Comparison of ENCODE assay signal across 9 mouse cellular contexts in the genomic region with DNA sequence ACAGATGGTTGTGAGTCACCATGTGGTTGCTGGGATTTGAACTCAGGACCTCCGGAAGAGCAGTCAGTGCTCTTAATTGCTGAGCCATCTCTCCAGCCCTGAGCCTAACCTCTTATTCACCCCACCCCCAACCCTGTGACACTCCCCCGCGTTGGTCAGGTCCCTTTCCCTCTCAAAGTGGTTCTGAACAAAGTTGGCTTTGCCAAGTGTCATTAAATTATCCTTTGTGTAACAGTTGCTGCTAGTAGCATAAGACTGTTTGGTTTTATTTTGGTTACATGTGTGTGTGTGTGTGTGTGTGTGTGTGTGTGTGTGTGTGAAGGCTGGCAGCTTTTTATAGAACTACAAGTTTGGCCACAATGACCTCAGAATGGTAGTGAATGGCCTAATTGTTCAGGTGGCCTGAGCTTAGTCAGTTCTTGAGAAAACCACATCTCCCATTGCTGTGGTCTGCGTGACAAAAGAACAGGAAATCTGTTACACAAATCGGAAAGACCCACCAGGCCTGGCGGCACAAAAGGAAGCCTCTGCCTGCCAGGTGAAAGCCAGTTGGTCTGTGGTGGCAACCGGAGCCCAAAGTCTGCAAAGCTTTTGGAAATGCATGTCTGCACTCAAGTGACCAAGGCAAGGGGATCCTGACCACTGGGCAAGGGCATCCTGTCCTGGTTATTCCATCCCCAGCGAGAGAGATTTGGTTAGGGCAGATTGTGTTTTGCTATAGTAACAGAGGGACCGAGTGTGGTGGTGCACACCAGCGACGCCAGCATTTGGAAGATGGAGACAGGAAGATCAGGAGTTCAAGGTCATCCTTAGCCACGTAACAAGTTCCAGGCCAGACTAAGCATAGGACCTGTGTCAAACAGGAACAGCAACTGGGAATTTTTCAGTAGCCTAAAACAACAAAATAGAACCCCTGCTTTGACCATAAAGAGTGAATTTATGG. TPM values are rescaled to one million over a fixed set of nuclear protein-coding genes. Genes with fewer than 3 reads are reported as not detected.
A peak's percentile ranks its signal among the peaks of the same experiment; 100 is the strongest.
DNase-seq lines count a peak whose midpoint lies in the region; ATAC-seq and TF ChIP-seq lines count a peak whose summit lies in the region.
"Had no signal": no experiment of that assay in that cellular context is flagged by ENCODE, and none has a peak within 500 bp of the region (broad histone marks: within the 10 kb centered on the region; RNA-seq: fewer than 3 reads in every experiment).

No protein-coding gene starts in this region.

- WGBS in bone marrow, adult 2 months, result 5% methylated on average over 12 of the region's 12 CpGs
- WGBS in macrophage (ENCODE audit: missing documents), result 11% methylated on average over 12 of the region's 12 CpGs
- 74% methylated on average over 12 of the region's 12 CpGs for WGBS in forebrain, postnatal 0 days

- H3K4me2 ChIP-seq in forebrain, postnatal 0 days (ENCODE audit: low read depth), result no peak overlapping the region
- H3K4me2 ChIP-seq: hindbrain, embryonic 15.5 days had no signal

- H3K9ac ChIP-seq in forebrain, postnatal 0 days, result no peak overlapping the region
- H3K9ac ChIP-seq: hindbrain, embryonic 15.5 days had no signal

- no peak for ATAC-seq in forebrain, postnatal 0 days

- peak overlapping the region; percentile 76 for H3K27ac ChIP-seq in bone marrow, adult 2 months (ENCODE audit: control insufficient read depth, insufficient read depth, low read depth, low read length, poor library complexity)
- H3K27ac ChIP-seq in macrophage, result peak overlapping the region; percentile 86
- no peak overlapping the region for H3K27ac ChIP-seq in forebrain, postnatal 0 days (ENCODE audit: low read depth, low read length)
- H3K27ac ChIP-seq: hindbrain, embryonic 15.5 days had no signal

- peaks cover 16% of the 10 kb centered on the region for H3K4me1 ChIP-seq in bone marrow, adult 2 months (ENCODE audit: control insufficient read depth, insufficient read depth, low read length)
- no peaks in the 10 kb centered on the region for H3K4me1 ChIP-seq in forebrain, postnatal 0 days (ENCODE audit: insufficient read depth)
- H3K4me1 ChIP-seq: hindbrain, embryonic 15.5 days had no signal

- no peaks in the 10 kb centered on the region for H3K9me3 ChIP-seq in forebrain, postnatal 0 days (ENCODE audit: low read length)
- H3K9me3 ChIP-seq: hindbrain, embryonic 15.5 days had no signal

- H3K79me2 ChIP-seq in macrophage (ENCODE audit: inconsistent target), result no peaks in the 10 kb centered on the region

- DNase-seq in spleen, adult 18-20 months, result peak; percentile 37
- DNase-seq in spleen, adult 12 weeks (ENCODE audit: low spot score), result no peak
- peak; percentile 46 for DNase-seq in thymus, postnatal 4 days
- DNase-seq in retina, postnatal 1 day, result no peak
- no peak for DNase-seq in retina, embryonic 14.5 days (ENCODE audit: low spot score)
- no peak for DNase-seq in forebrain, postnatal 0 days

- H3K36me3 ChIP-seq in macrophage (ENCODE audit: inconsistent target), result no peaks in the 10 kb centered on the region
- no peaks in the 10 kb centered on the region for H3K36me3 ChIP-seq in forebrain, postnatal 0 days (ENCODE audit: insufficient read depth)
- H3K36me3 ChIP-seq: hindbrain, embryonic 15.5 days had no signal

- no peaks in the 10 kb centered on the region for H3K27me3 ChIP-seq in forebrain, postnatal 0 days (ENCODE audit: insufficient read depth, low read length)
- H3K27me3 ChIP-seq: hindbrain, embryonic 15.5 days had no signal

- TF ChIP-seq CTCF in bone marrow, adult 2 months (IDR thresholded peaks at IDR 0.05; ENCODE audit: control insufficient read depth, insufficient read depth, low read length), result no peak
- TF ChIP-seq CTCF in forebrain, postnatal 0 days (IDR thresholded peaks at IDR 0.05; ENCODE audit: low read depth), result no peak

- peak overlapping the region; percentile 7 for H3K4me3 ChIP-seq in bone marrow, adult 2 months (replicated peaks; ENCODE audit: control insufficient read depth, low read depth, low read length)
- H3K4me3 ChIP-seq in macrophage (ENCODE audit: inconsistent target), result no peak overlapping the region
- H3K4me3 ChIP-seq in forebrain, postnatal 0 days (ENCODE audit: low read depth, low read length), result no peak overlapping the region
- H3K4me3 ChIP-seq: hindbrain, embryonic 15.5 days had no signal

- TF ChIP-seq POLR2A in bone marrow, adult 2 months (IDR thresholded peaks at IDR 0.05; ENCODE audit: borderline replicate concordance, control insufficient read depth, low read depth, low read length), result no peak

RNA-seq across cellular contexts. Expression of a gene that starts 10.6 kb away (rescaled TPM):
- 72.4 and 118 TPM in 2 replicates for polyA plus RNA-seq in bone marrow, adult 2 months (2011; ENCODE audit: insufficient read depth, insufficient read length, low replicate concordance, missing spikeins)
- 100 to 1,000 TPM in 1 of 26 experiments, 10 to 100 TPM in 25; 36.7 to 102 (median 78.7) TPM for total RNA-seq in macrophage (2018; cell fraction: chromatin; rRNA removed)
- total RNA-seq in macrophage (2018; cell fraction: cytosol; rRNA removed), result 100 to 1,000 TPM in 4 of 26 experiments, 10 to 100 TPM in 22; 56.1 to 106 (median 81.4) TPM
- 100 to 1,000 TPM in 2 of 26 experiments, 10 to 100 TPM in 24; 53.5 to 105 (median 79.1) TPM for total RNA-seq in macrophage (2018; cell fraction: nucleus; rRNA removed)
- 63.1 to 68.1 TPM (median 64.7 TPM) in 3 replicates for polyA plus RNA-seq in macrophage (2018)
- total RNA-seq in forebrain, postnatal 0 days (2014; rRNA removed), result 30.8 and 33.0 TPM in 2 replicates
- 58.5 and 64.2 TPM in 2 replicates for polyA plus RNA-seq in forebrain, postnatal 0 days (2015; fragmentation: Nextera tagmentation; extraction: Ambion mirVana)

RNA-seq across cellular contexts. Expression of a gene that starts 18.9 kb away (rescaled TPM):
- polyA plus RNA-seq in bone marrow, adult 2 months (2011; ENCODE audit: insufficient read depth, insufficient read length, low replicate concordance, missing spikeins), result 2.0 and 2.4 TPM in 2 replicates
- 10 to 100 TPM in 21 of 26 experiments, 1 to 10 TPM in 5; 3.2 to 17.5 (median 11.2) TPM for total RNA-seq in macrophage (2018; cell fraction: chromatin; rRNA removed)
- 1 to 10 TPM; 1.2 to 3.2 (median 2.2) TPM for total RNA-seq in macrophage (2018; cell fraction: cytosol; rRNA removed)
- 10 to 100 TPM in 10 of 26 experiments, 1 to 10 TPM in 16; 2.9 to 20.7 (median 7.8) TPM for total RNA-seq in macrophage (2018; cell fraction: nucleus; rRNA removed)
- polyA plus RNA-seq in macrophage (2018), result 1.1 to 4.3 TPM (median 1.8 TPM) in 3 replicates
- total RNA-seq in forebrain, postnatal 0 days (2014; rRNA removed), result 19.2 and 23.4 TPM in 2 replicates
- polyA plus RNA-seq in forebrain, postnatal 0 days (2015; fragmentation: Nextera tagmentation; extraction: Ambion mirVana), result 16.4 and 18.0 TPM in 2 replicates

Comparison
In these comparisons a context has a peak if more than half of its experiments do, and no peak if none do; other contexts are left out.
1. DNase-seq: peak in spleen, adult 18-20 months (2 of 2) and thymus, postnatal 4 days (single experiment); none in spleen, adult 12 weeks (single experiment), retina, postnatal 1 day (single experiment), retina, embryonic 14.5 days (single experiment) and forebrain, postnatal 0 days (single experiment).